Mouse (Mus musculus) MEL (cell line): ENCODE measurements around the gene Ern1. TPM values are rescaled to one million over a fixed set of nuclear protein-coding genes. Genes with fewer than 3 reads are reported as not detected.

Source experiments
- DNase-seq: peaks from one replicate; pipeline ENCODE4 v3.0.0; 2011; ENCODE audit warnings: low read depth, low spot score
- H3K27ac ChIP-seq: 2 replicates; pipeline ENCODE4 v1.5.1; 2012; ENCODE audit warnings: low read depth, mild to moderate bottlenecking, control low read depth, low read length, moderate library complexity; ENCODE audit not compliant: control insufficient read depth
- H3K27me3 ChIP-seq, 2 experiments: fragments of 150-350 bp in 1 of 2; sonication (generic) in 1 of 2; 2 replicates each; pipeline ENCODE4 v1.6.1; 2012; ENCODE audit warnings: low read length in 2 of 2, mild to moderate bottlenecking in 2 of 2, improper control_type of control experiment in 1 of 2, moderate library complexity in 1 of 2; ENCODE audit not compliant: insufficient read depth in 2 of 2, control insufficient read depth in 1 of 2
- H3K36me3 ChIP-seq, 2 experiments: 2 replicates each; pipeline ENCODE4 v1.6.1; 2012 to 2014; ENCODE audit warnings: low read length in 2 of 2, improper control_type of control experiment in 1 of 2, inconsistent platforms in 1 of 2, mild to moderate bottlenecking in 1 of 2; ENCODE audit not compliant: insufficient read depth in 2 of 2, control insufficient read depth in 1 of 2
- H3K4me1 ChIP-seq, 2 experiments: fragments of 150-350 bp in 1 of 2; sonication (generic) in 1 of 2; 2 replicates each; pipeline ENCODE4 v1.6.1; 2012; ENCODE audit warnings: low read length in 2 of 2, improper control_type of control experiment in 1 of 2, mild to moderate bottlenecking in 1 of 2; ENCODE audit not compliant: insufficient read depth in 2 of 2, control insufficient read depth in 1 of 2
- H3K4me3 ChIP-seq, 2 experiments: fragments of 150-350 bp in 1 of 2; sonication (generic) in 1 of 2; 2 replicates each; pipeline ENCODE4 v1.5.1; 2012; ENCODE audit warnings: low read depth in 2 of 2, low read length in 2 of 2, mild to moderate bottlenecking in 2 of 2, moderate library complexity in 2 of 2, control low read depth in 1 of 2, improper control_type of control experiment in 1 of 2; ENCODE audit not compliant: control insufficient read depth in 1 of 2, insufficient read depth in 1 of 2
- H3K79me2 ChIP-seq: 2 replicates; pipeline ENCODE4 v1.6.1; 2012; ENCODE audit warnings: mild to moderate bottlenecking, low read length, moderate library complexity; ENCODE audit not compliant: control insufficient read depth, poor library complexity, insufficient read depth
- H3K9ac ChIP-seq: 2 replicates; pipeline ENCODE4 v1.6.1; 2012; ENCODE audit warnings: low read depth, mild to moderate bottlenecking, control low read depth, low read length, moderate library complexity; ENCODE audit not compliant: control insufficient read depth, poor library complexity, severe bottlenecking
- H3K9me3 ChIP-seq: fragments of 150-350 bp; sonication (generic); replicated peaks from 2 replicates; pipeline ENCODE4 v1.6.1; 2012; ENCODE audit warnings: mild to moderate bottlenecking, low read length, improper control_type of control experiment, moderate library complexity; ENCODE audit not compliant: insufficient read depth
- BHLHE40 ChIP-seq: IDR thresholded peaks from 2 replicates; pipeline ENCODE4 v1.6.1; 2012; ENCODE audit warnings: low read depth, mild to moderate bottlenecking, inconsistent platforms, low read length, improper control_type of control experiment, borderline replicate concordance
- CTCF ChIP-seq, 3 experiments: IDR thresholded peaks in 2 of 3; conservative IDR thresholded peaks in 1 of 3; 2 replicates each; pipeline ENCODE4 v1.5.1; 2011 to 2012; ENCODE audit warnings: low read length in 3 of 3, low read depth in 2 of 3, mild to moderate bottlenecking in 2 of 3, improper control_type of control experiment in 1 of 3, inconsistent platforms in 1 of 3, mixed read lengths in 1 of 3, moderate library complexity in 1 of 3; ENCODE audit not compliant: control insufficient read depth in 1 of 3, insufficient read depth in 1 of 3, poor library complexity in 1 of 3, severe bottlenecking in 1 of 3
- E2F4 ChIP-seq: IDR thresholded peaks from 2 replicates; pipeline ENCODE4 v1.6.1; 2011; ENCODE audit warnings: low read depth, low read length, improper control_type of control experiment, borderline replicate concordance
- ELF1 ChIP-seq: IDR thresholded peaks from 2 replicates; pipeline ENCODE4 v1.6.1; 2014; ENCODE audit warnings: low read depth, mild to moderate bottlenecking, inconsistent platforms, low read length, improper control_type of control experiment, moderate library complexity
- EP300 ChIP-seq, 2 experiments: IDR thresholded peaks; 2 replicates each; pipeline ENCODE4 v1.6.1; 2011; ENCODE audit warnings: improper control_type of control experiment in 2 of 2, low read length in 2 of 2, low read depth in 1 of 2, mild to moderate bottlenecking in 1 of 2
- ETS1 ChIP-seq: IDR thresholded peaks from 2 replicates; pipeline ENCODE4 v1.6.1; 2012; ENCODE audit warnings: low read depth, mild to moderate bottlenecking, inconsistent platforms, low read length, improper control_type of control experiment, moderate library complexity
- GATA1 ChIP-seq: IDR thresholded peaks from 2 replicates; pipeline ENCODE4 v1.6.1; 2011; ENCODE audit warnings: low read depth, low read length, improper control_type of control experiment
- JUND ChIP-seq: IDR thresholded peaks from 2 replicates; pipeline ENCODE4 v1.6.1; 2011; ENCODE audit warnings: low read depth, mild to moderate bottlenecking, improper control_type of control experiment, low read length
- MAFK ChIP-seq: IDR thresholded peaks from 2 replicates; pipeline ENCODE4 v1.6.1; 2011; ENCODE audit warnings: low read depth, mild to moderate bottlenecking, low read length, improper control_type of control experiment, borderline replicate concordance
- MAZ ChIP-seq: IDR thresholded peaks from 2 replicates; pipeline ENCODE4 v1.6.1; 2012; ENCODE audit warnings: low read depth, mild to moderate bottlenecking, inconsistent platforms, low read length, improper control_type of control experiment
- MEF2A ChIP-seq: IDR thresholded peaks from 2 replicates; pipeline ENCODE4 v1.6.1; 2014; ENCODE audit warnings: low read depth, mild to moderate bottlenecking, inconsistent platforms, low read length, improper control_type of control experiment; ENCODE audit not compliant: poor library complexity, insufficient replicate concordance, severe bottlenecking; ENCODE audit errors: extremely low read depth
- MXI1 ChIP-seq: IDR thresholded peaks from 2 replicates; pipeline ENCODE4 v1.6.1; 2011; ENCODE audit warnings: mild to moderate bottlenecking, low read depth, low read length, improper control_type of control experiment
- NELFE ChIP-seq: IDR thresholded peaks from 2 replicates; pipeline ENCODE4 v1.6.1; 2011; ENCODE audit warnings: low read depth, low read length, improper control_type of control experiment
- NRF1 ChIP-seq: IDR thresholded peaks from 2 replicates; pipeline ENCODE4 v1.6.1; 2014; ENCODE audit warnings: low read depth, mild to moderate bottlenecking, inconsistent platforms, low read length, improper control_type of control experiment, moderate library complexity; ENCODE audit not compliant: poor library complexity, insufficient read depth, severe bottlenecking
- POLR2A ChIP-seq, 2 experiments: IDR thresholded peaks; 2 replicates each; pipeline ENCODE4 v1.6.1; 2011 to 2012; ENCODE audit warnings: low read length in 2 of 2, mild to moderate bottlenecking in 2 of 2, control low read depth in 1 of 2, improper control_type of control experiment in 1 of 2, low read depth in 1 of 2, moderate library complexity in 1 of 2; ENCODE audit not compliant: control insufficient read depth in 1 of 2, insufficient read depth in 1 of 2, poor library complexity in 1 of 2
- POLR2AphosphoS5 ChIP-seq: IDR thresholded peaks from 2 replicates; pipeline ENCODE4 v1.6.1; 2012; ENCODE audit warnings: low read depth, borderline replicate concordance, mild to moderate bottlenecking, inconsistent platforms, low read length, moderate library complexity, mixed read lengths
- RCOR1 ChIP-seq: IDR thresholded peaks from 2 replicates; pipeline ENCODE4 v1.6.1; 2012; ENCODE audit warnings: low read depth, mild to moderate bottlenecking, inconsistent platforms, low read length, improper control_type of control experiment
- SIN3A ChIP-seq: IDR thresholded peaks from 2 replicates; pipeline ENCODE4 v1.6.1; 2012; ENCODE audit warnings: low read length, improper control_type of control experiment, inconsistent platforms
- SMC3 ChIP-seq: IDR thresholded peaks from 2 replicates; pipeline ENCODE4 v1.6.1; 2011; ENCODE audit warnings: low read depth, low read length, improper control_type of control experiment
- TBP ChIP-seq: IDR thresholded peaks from 2 replicates; pipeline ENCODE4 v1.8.0; 2011; ENCODE audit warnings: low read depth, low read length, improper control_type of control experiment
- TCF12 ChIP-seq: IDR thresholded peaks from 2 replicates; pipeline ENCODE4 v1.6.1; 2014; ENCODE audit warnings: low read depth, mild to moderate bottlenecking, inconsistent platforms, low read length, improper control_type of control experiment, moderate library complexity
- UBTF ChIP-seq: IDR thresholded peaks from 2 replicates; pipeline ENCODE4 v1.6.1; 2012; ENCODE audit warnings: low read depth, mild to moderate bottlenecking, inconsistent platforms, low read length, improper control_type of control experiment, moderate library complexity, borderline replicate concordance; ENCODE audit not compliant: insufficient read depth
- USF1 ChIP-seq: IDR thresholded peaks from 2 replicates; pipeline ENCODE4 v1.6.1; 2014; ENCODE audit warnings: low read depth, mild to moderate bottlenecking, inconsistent platforms, low read length, improper control_type of control experiment, moderate library complexity
- USF2 ChIP-seq, 2 experiments: IDR thresholded peaks; 2 replicates each; pipeline ENCODE4 v1.6.1; 2011 to 2012; ENCODE audit warnings: improper control_type of control experiment in 2 of 2, low read length in 2 of 2, borderline replicate concordance in 1 of 2, inconsistent platforms in 1 of 2, low read depth in 1 of 2, mild to moderate bottlenecking in 1 of 2; ENCODE audit not compliant: insufficient read depth in 1 of 2
- ZC3H11A ChIP-seq: IDR thresholded peaks from 2 replicates; pipeline ENCODE4 v1.6.1; 2012; ENCODE audit warnings: low read depth, mild to moderate bottlenecking, inconsistent platforms, low read length, improper control_type of control experiment
- ZMIZ1 ChIP-seq: IDR thresholded peaks from 2 replicates; pipeline ENCODE4 v1.6.1; 2012; ENCODE audit warnings: low read depth, mild to moderate bottlenecking, inconsistent platforms, low read length, improper control_type of control experiment, moderate library complexity
- ZNF384 ChIP-seq: IDR thresholded peaks from 2 replicates; pipeline ENCODE4 v1.6.1; 2012; ENCODE audit warnings: low read depth, mild to moderate bottlenecking, inconsistent platforms, low read length, improper control_type of control experiment
- polyA plus RNA-seq, 2 experiments: library from polyadenylated mRNA; stranded (reverse) in 1 of 2; unstranded in 1 of 2; fragments of >175 nt in 1 of 2; fragments of >200 nt in 1 of 2; gene quantifications; 2 replicates each; pipeline versions ENCODE4 v1.2.1 to v1.2.4; 2012; ENCODE audit warnings: low replicate concordance in 2 of 2, low read depth in 1 of 2; ENCODE audit not compliant: insufficient read length in 2 of 2, insufficient read depth in 1 of 2, missing spikeins in 1 of 2
- total RNA-seq: library from RNA; depleted of rRNA; stranded (reverse); fragments of 300-350 nt; gene quantifications from 2 replicates; pipeline ENCODE4 v1.2.3, GENCODE M21; 2012

The Ern1 gene
- total and polyA plus RNA-seq, 3 experiments, result 4.3 to 5.7 TPM; not detected in 1

DNA sequence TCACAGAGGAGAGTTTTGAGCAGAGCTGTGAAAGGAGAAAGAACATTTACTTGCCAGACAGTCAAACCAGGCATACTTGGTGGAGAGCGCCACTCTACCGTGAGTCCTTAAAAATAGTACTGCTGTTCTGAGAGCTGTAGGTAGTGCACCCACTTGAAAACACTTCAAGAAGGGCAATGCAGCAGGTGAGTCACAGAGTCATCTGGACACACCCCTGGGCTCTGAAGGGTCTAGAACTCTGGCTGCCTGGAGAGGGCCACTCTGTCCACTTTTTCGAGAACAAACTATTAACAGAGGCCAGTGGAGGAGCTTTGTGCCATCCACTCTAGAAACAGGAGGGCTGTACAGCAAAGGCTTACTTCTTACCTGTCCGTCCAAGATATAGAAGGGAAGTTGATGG lies 61.2 kb downstream of the Ern1 start:
- no peak overlapping the region for H3K4me3 ChIP-seq
- no peaks in the 10 kb centered on the region for H3K27me3 ChIP-seq
- H3K9ac ChIP-seq, result no peak overlapping the region
- no peaks in the 10 kb centered on the region for H3K9me3 ChIP-seq
- peaks cover 23 to 28% of the 10 kb centered on the region in 2 experiments for H3K4me1 ChIP-seq
- H3K79me2 ChIP-seq, result no peaks in the 10 kb centered on the region
- H3K27ac ChIP-seq, result no peak overlapping the region
- H3K36me3 ChIP-seq, result peaks cover 2 to 34% of the 10 kb centered on the region in 2 experiments; a peak in 3 of 4 replicates
- no peak for TF ChIP-seq BHLHE40
- TF ChIP-seq POLR2A (IDR thresholded peaks at IDR 0.05; ENCODE audit: control insufficient read depth in 1 of 2, insufficient read depth in 1 of 2, low read depth in 1 of 2, low read length in 2 of 2, poor library complexity in 1 of 2), result no peak
- no peak for TF ChIP-seq SMC3
- TF ChIP-seq ELF1, result no peak
- TF ChIP-seq MXI1, result no peak
- no peak for TF ChIP-seq CTCF (IDR thresholded peaks at IDR 0.05 in 2 of 3, conservative IDR thresholded peaks at IDR 0.05 in 1 of 3; ENCODE audit: control insufficient read depth in 1 of 3, insufficient read depth in 1 of 3, low read depth in 2 of 3, low read length in 3 of 3, poor library complexity in 1 of 3, severe bottlenecking in 1 of 3)
- no peak for TF ChIP-seq JUND
- TF ChIP-seq MAZ, result no peak
- TF ChIP-seq ETS1, result no peak
- no peak for TF ChIP-seq USF1
- TF ChIP-seq ZMIZ1, result no peak
- no peak for TF ChIP-seq E2F4
- no peak for TF ChIP-seq TBP
- TF ChIP-seq POLR2AphosphoS5, result no peak
- TF ChIP-seq ZC3H11A, result no peak
- no peak for TF ChIP-seq GATA1
- TF ChIP-seq USF2 (IDR thresholded peaks at IDR 0.05; ENCODE audit: borderline replicate concordance in 1 of 2, insufficient read depth in 1 of 2, low read depth in 1 of 2, low read length in 2 of 2), result no peak
- no peak for TF ChIP-seq ZNF384
- TF ChIP-seq SIN3A, result no peak
- no peak for TF ChIP-seq MAFK
- TF ChIP-seq, all 39 proteins: peak for 0
- no peak for DNase-seq

DNA sequence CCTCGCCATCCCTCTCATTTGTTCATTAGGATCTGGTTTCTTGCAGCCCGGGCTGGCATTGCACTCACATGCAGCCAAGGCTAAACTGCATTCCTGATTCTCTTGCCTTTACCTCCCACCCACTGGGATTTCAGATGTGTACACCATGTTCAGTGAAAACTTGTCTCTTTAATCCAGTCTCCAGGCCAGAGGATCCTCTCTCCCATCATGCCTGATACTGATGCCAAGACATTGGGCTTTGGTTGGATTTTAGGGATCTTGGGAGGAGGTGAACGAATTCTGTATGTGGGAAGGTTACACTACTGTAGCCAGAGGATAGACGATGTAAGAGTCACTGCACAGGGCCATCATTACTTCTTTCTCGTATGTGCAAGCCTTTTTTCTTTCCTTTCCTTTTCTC lies 62.5 kb downstream of the Ern1 start:
- DNase-seq, result no peak
- Histone ChIP-seq H3K4me1 (peaks cover 18 to 19% of the 10 kb centered on the region in 2 experiments), H3K9ac (no peak overlapping the region), H3K4me3 (no peak overlapping the region), H3K36me3 (peaks cover 2 to 23% of the 10 kb centered on the region in 2 experiments; a peak in 3 of 4 replicates), H3K9me3 (no peaks in the 10 kb centered on the region), H3K79me2 (no peaks in the 10 kb centered on the region), H3K27me3 (no peaks in the 10 kb centered on the region), H3K27ac (no peak overlapping the region)
- TF ChIP-seq EP300 (IDR thresholded peaks at IDR 0.05; ENCODE audit: low read depth in 1 of 2, low read length in 2 of 2), result no peak
- no peak for TF ChIP-seq RCOR1
- TF ChIP-seq TBP, result no peak
- TF ChIP-seq NELFE, result no peak
- no peak for TF ChIP-seq MEF2A
- no peak for TF ChIP-seq NRF1
- TF ChIP-seq USF2 (IDR thresholded peaks at IDR 0.05; ENCODE audit: borderline replicate concordance in 1 of 2, insufficient read depth in 1 of 2, low read depth in 1 of 2, low read length in 2 of 2), result no peak
- TF ChIP-seq ETS1, result no peak
- no peak for TF ChIP-seq CTCF (IDR thresholded peaks at IDR 0.05 in 2 of 3, conservative IDR thresholded peaks at IDR 0.05 in 1 of 3; ENCODE audit: control insufficient read depth in 1 of 3, insufficient read depth in 1 of 3, low read depth in 2 of 3, low read length in 3 of 3, poor library complexity in 1 of 3, severe bottlenecking in 1 of 3)
- TF ChIP-seq UBTF, result no peak
- TF ChIP-seq JUND, result no peak
- no peak for TF ChIP-seq BHLHE40
- TF ChIP-seq TCF12, result no peak
- no peak for TF ChIP-seq ZMIZ1
